Mouse (Mus musculus) CH12.LX (cell line): Measurements from ENCODE around the gene Sbno1. TPM values are rescaled to one million over a fixed set of nuclear protein-coding genes. Genes with fewer than 3 reads are reported as not detected.
A peak's percentile ranks its signal among the peaks of the same experiment; 100 is the strongest.

Experiments used
- DNase-seq: peaks from one replicate; pipeline ENCODE4 v3.0.0-alpha.2; 2013; ENCODE audit errors: extremely low read depth
- H3K27ac ChIP-seq: 2 replicates; pipeline ENCODE4 v1.5.1; 2012; ENCODE audit warnings: low read depth, mild to moderate bottlenecking, control low read depth, moderate library complexity; ENCODE audit not compliant: insufficient read depth
- H3K27me3 ChIP-seq: replicated peaks from 2 replicates; pipeline ENCODE3; 2012; ENCODE audit warnings: inconsistent platforms
- H3K36me3 ChIP-seq, 2 experiments: replicated peaks in 1 of 2; 2 replicates each; pipeline versions ENCODE3 to v1.6.1; 2012; ENCODE audit warnings: inconsistent platforms in 1 of 2, low read length in 1 of 2, mild to moderate bottlenecking in 1 of 2, mixed read lengths in 1 of 2, moderate library complexity in 1 of 2; ENCODE audit not compliant: control insufficient read depth in 1 of 2, insufficient read depth in 1 of 2
- H3K4me1 ChIP-seq, 2 experiments: 2 replicates each; pipeline ENCODE4 v1.6.1; 2012; ENCODE audit warnings: inconsistent platforms in 1 of 2, moderate library complexity in 1 of 2; ENCODE audit not compliant: insufficient read depth in 2 of 2, control insufficient read depth in 1 of 2
- H3K4me2 ChIP-seq: 2 replicates; pipeline ENCODE4 v1.6.1; 2012; ENCODE audit warnings: low read depth, mild to moderate bottlenecking, control low read depth; ENCODE audit not compliant: poor library complexity, insufficient read depth, severe bottlenecking
- H3K4me3 ChIP-seq, 3 experiments: fragments of 150-350 bp in 1 of 3; sonication (generic) in 1 of 3; replicated peaks in 1 of 3; 2 replicates each; pipeline versions ENCODE3 to v1.5.1; 2011 to 2012; ENCODE audit warnings: low read depth in 2 of 3, low read length in 2 of 3, mild to moderate bottlenecking in 2 of 3, moderate library complexity in 2 of 3, control low read depth in 1 of 3, improper control_type of control experiment in 1 of 3, inconsistent platforms in 1 of 3, mixed read lengths in 1 of 3; ENCODE audit not compliant: poor library complexity in 1 of 3
- H3K79me2 ChIP-seq: replicated peaks from 2 replicates; pipeline ENCODE4 v1.6.1; 2012; ENCODE audit warnings: mild to moderate bottlenecking, moderate library complexity; ENCODE audit not compliant: control insufficient read depth, poor library complexity, insufficient read depth, severe bottlenecking; ENCODE audit errors: extremely low read depth
- H3K9ac ChIP-seq: 2 replicates; pipeline ENCODE4 v1.6.1; 2012; ENCODE audit warnings: low read depth, mild to moderate bottlenecking, control low read depth, moderate library complexity; ENCODE audit not compliant: insufficient read depth
- H3K9me3 ChIP-seq: replicated peaks from 2 replicates; pipeline ENCODE3; 2012; ENCODE audit warnings: low read length, inconsistent platforms, mixed read lengths
- BHLHE40 ChIP-seq: IDR thresholded peaks from 2 replicates; pipeline ENCODE4 v1.6.1; 2011; ENCODE audit warnings: mild to moderate bottlenecking, low read depth, low read length, improper control_type of control experiment
- CHD1 ChIP-seq: IDR thresholded peaks from 2 replicates; pipeline ENCODE4 v1.6.1; 2012; ENCODE audit warnings: low read depth, low read length, improper control_type of control experiment, inconsistent platforms
- CHD2 ChIP-seq: IDR thresholded peaks from 2 replicates; pipeline ENCODE4 v1.6.1; 2011; ENCODE audit warnings: low read length, improper control_type of control experiment
- CTCF ChIP-seq, 2 experiments: IDR thresholded peaks in 1 of 2; conservative IDR thresholded peaks in 1 of 2; 2 replicates each; pipeline ENCODE4 v1.5.1; 2011 to 2012; ENCODE audit warnings: low read depth in 2 of 2, low read length in 2 of 2, improper control_type of control experiment in 1 of 2, inconsistent platforms in 1 of 2, mild to moderate bottlenecking in 1 of 2, moderate library complexity in 1 of 2
- E2F4 ChIP-seq: IDR thresholded peaks from 2 replicates; pipeline ENCODE4 v1.6.1; 2011; ENCODE audit warnings: low read depth, low read length, improper control_type of control experiment; ENCODE audit not compliant: insufficient replicate concordance
- EP300 ChIP-seq: IDR thresholded peaks from 2 replicates; pipeline ENCODE4 v1.6.1; 2011; ENCODE audit warnings: low read length, improper control_type of control experiment
- ETS1 ChIP-seq: conservative IDR thresholded peaks from 2 replicates; pipeline ENCODE4 v1.6.1; 2012; ENCODE audit warnings: low read depth, mild to moderate bottlenecking, inconsistent platforms, low read length, improper control_type of control experiment, moderate library complexity
- GABPA ChIP-seq: IDR thresholded peaks from 2 replicates; pipeline ENCODE4 v1.6.1; 2012; ENCODE audit warnings: low read depth, low read length, improper control_type of control experiment, inconsistent platforms; ENCODE audit not compliant: insufficient replicate concordance
- IRF4 ChIP-seq: IDR thresholded peaks from 2 replicates; pipeline ENCODE4 v1.6.1; 2014; ENCODE audit warnings: low read depth, mild to moderate bottlenecking, inconsistent platforms, low read length, improper control_type of control experiment
- JUN ChIP-seq: IDR thresholded peaks from 2 replicates; pipeline ENCODE4 v1.6.1; 2011; ENCODE audit warnings: low read depth, mild to moderate bottlenecking, low read length, improper control_type of control experiment, moderate library complexity; ENCODE audit not compliant: insufficient read depth
- JUND ChIP-seq: conservative IDR thresholded peaks from 2 replicates; pipeline ENCODE4 v1.6.1; 2011; ENCODE audit warnings: low read depth, low read length, improper control_type of control experiment
- KAT2A ChIP-seq: IDR thresholded peaks from 2 replicates; pipeline ENCODE4 v1.6.1; 2012; ENCODE audit warnings: low read length, improper control_type of control experiment, inconsistent platforms; ENCODE audit not compliant: insufficient replicate concordance
- MAFK ChIP-seq: IDR thresholded peaks from 2 replicates; pipeline ENCODE4 v1.6.1; 2011; ENCODE audit warnings: low read length, improper control_type of control experiment; ENCODE audit not compliant: insufficient replicate concordance
- MAX ChIP-seq: IDR thresholded peaks from 2 replicates; pipeline ENCODE4 v1.6.1; 2011; ENCODE audit warnings: low read length, improper control_type of control experiment
- MAZ ChIP-seq: IDR thresholded peaks from 2 replicates; pipeline ENCODE4 v1.6.1; 2012; ENCODE audit warnings: low read depth, mild to moderate bottlenecking, inconsistent platforms, low read length, improper control_type of control experiment, moderate library complexity
- MEF2A ChIP-seq: IDR thresholded peaks from 2 replicates; pipeline ENCODE4 v1.6.1; 2014; ENCODE audit warnings: low read depth, mild to moderate bottlenecking, inconsistent platforms, low read length, improper control_type of control experiment, borderline replicate concordance
- MXI1 ChIP-seq: IDR thresholded peaks from 2 replicates; pipeline ENCODE4 v1.6.1; 2011; ENCODE audit warnings: mild to moderate bottlenecking, low read depth, low read length, improper control_type of control experiment
- MYC ChIP-seq: IDR thresholded peaks from 2 replicates; pipeline ENCODE4 v1.6.1; 2011; ENCODE audit warnings: low read depth, mild to moderate bottlenecking, improper control_type of control experiment, low read length
- NELFE ChIP-seq: IDR thresholded peaks from 2 replicates; pipeline ENCODE4 v1.6.1; 2011; ENCODE audit warnings: low read depth, low read length, improper control_type of control experiment
- NRF1 ChIP-seq: IDR thresholded peaks from 2 replicates; pipeline ENCODE4 v1.6.1; 2014; ENCODE audit warnings: low read depth, mild to moderate bottlenecking, inconsistent platforms, low read length, improper control_type of control experiment, moderate library complexity
- PAX5 ChIP-seq: IDR thresholded peaks from 2 replicates; pipeline ENCODE4 v1.6.1; 2012; ENCODE audit warnings: low read length, inconsistent platforms, mixed read lengths
- POLR2AphosphoS2 ChIP-seq: IDR thresholded peaks from 2 replicates; pipeline ENCODE4 v1.6.1; 2011; ENCODE audit warnings: low read depth, low read length, improper control_type of control experiment
- RCOR1 ChIP-seq: conservative IDR thresholded peaks from 2 replicates; pipeline ENCODE4 v1.6.1; 2012; ENCODE audit warnings: low read depth, mild to moderate bottlenecking, inconsistent platforms, low read length, improper control_type of control experiment
- SIN3A ChIP-seq: IDR thresholded peaks from 2 replicates; pipeline ENCODE4 v1.6.1; 2012; ENCODE audit warnings: low read length, improper control_type of control experiment, inconsistent platforms
- SMC3 ChIP-seq: IDR thresholded peaks from 2 replicates; pipeline ENCODE4 v1.6.1; 2011; ENCODE audit warnings: low read depth, low read length, improper control_type of control experiment
- TBP ChIP-seq: conservative IDR thresholded peaks from 2 replicates; pipeline ENCODE4 v1.6.1; 2011; ENCODE audit warnings: low read depth, low read length, improper control_type of control experiment
- UBTF ChIP-seq: IDR thresholded peaks from 2 replicates; pipeline ENCODE4 v1.6.1; 2012; ENCODE audit warnings: low read depth, mild to moderate bottlenecking, inconsistent platforms, low read length, improper control_type of control experiment, moderate library complexity
- USF1 ChIP-seq: IDR thresholded peaks from 2 replicates; pipeline ENCODE4 v1.6.1; 2014; ENCODE audit warnings: low read depth, mild to moderate bottlenecking, inconsistent platforms, low read length, improper control_type of control experiment
- USF2 ChIP-seq: conservative IDR thresholded peaks from 2 replicates; pipeline ENCODE4 v1.6.1; 2011; ENCODE audit warnings: low read depth, low read length, improper control_type of control experiment
- ZMIZ1 ChIP-seq: IDR thresholded peaks from 2 replicates; pipeline ENCODE4 v1.6.1; 2012; ENCODE audit warnings: low read depth, mild to moderate bottlenecking, inconsistent platforms, low read length, improper control_type of control experiment
- ZNF384 ChIP-seq: IDR thresholded peaks from 2 replicates; pipeline ENCODE4 v1.6.1; 2012; ENCODE audit warnings: low read depth, low read length, improper control_type of control experiment, inconsistent platforms
- dilution Hi-C: fragments of 300-500 bp; cut with MboI; formaldehyde crosslinking; loops from 2 replicates; pipeline ENCODE4 v1.14.3; 2020; ENCODE audit warnings: low sequenced_read_pairs; ENCODE audit not compliant: extremely low pct_unique_long_range_greater_than_20kb, extremely low pct_ligation_motif_present
- in situ Hi-C: fragments of 300-500 bp; cut with MboI; formaldehyde crosslinking; loops from 3 replicates; pipeline ENCODE4 v1.14.3; 2019; ENCODE audit warnings: low sequenced_read_pairs, low pct_ligation_motif_present, low pct_unique_long_range_greater_than_20kb, mixed read lengths
- polyA plus RNA-seq: library from polyadenylated mRNA; unstranded; fragments of >175 nt; gene quantifications from 2 replicates; pipeline ENCODE4 v1.2.1, GENCODE M21; 2012; ENCODE audit warnings: low read depth; ENCODE audit not compliant: insufficient read length
- total RNA-seq, 2 experiments: library from RNA; depleted of rRNA; stranded (reverse); fragments of 300-350 nt in 1 of 2; fragments of >200 nt in 1 of 2; gene quantifications; 2 replicates each; pipeline ENCODE4 v1.2.3; 2012 to 2014

Sbno1 gene
- total and polyA plus RNA-seq, 3 experiments = 35.0 to 48.5 (median 38.3) TPM

DNA sequence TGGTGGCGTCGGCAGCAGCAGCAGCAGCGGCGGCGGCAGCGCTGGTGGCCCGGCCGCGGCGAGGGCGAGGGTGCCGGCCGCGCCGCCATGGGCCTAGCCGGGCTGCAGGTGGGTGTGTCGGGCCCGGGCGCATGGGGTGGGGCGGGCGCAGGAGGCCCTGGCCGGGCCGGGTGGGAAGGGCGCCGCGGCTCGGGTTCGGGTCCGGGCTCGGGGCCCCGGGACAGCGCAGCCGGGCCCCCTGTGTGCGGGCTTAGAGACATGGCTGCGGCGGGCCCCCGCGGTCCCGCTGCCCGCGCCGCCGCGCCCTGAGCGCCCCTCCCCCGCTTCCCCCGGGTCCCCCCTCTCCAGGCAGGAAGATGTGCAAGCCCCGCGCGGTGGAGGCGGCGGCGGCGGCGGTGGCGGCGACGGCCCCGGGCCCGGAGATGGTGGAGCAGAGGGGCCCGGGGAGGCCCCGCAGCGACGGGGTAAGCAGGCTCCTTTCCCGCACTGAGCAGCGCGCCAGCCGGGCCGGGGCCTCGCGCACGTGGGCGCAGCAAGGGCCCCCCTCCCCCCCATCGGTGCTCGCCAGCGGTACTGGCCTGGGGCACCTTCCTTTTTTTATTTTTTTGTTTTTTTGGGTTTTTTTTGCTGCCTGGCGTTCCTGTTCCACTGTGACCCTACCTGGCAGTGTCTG is 20.0 kb upstream of the Sbno1 start:
- peak overlapping the region; percentile 69 to 88 (median 76) for H3K4me3 ChIP-seq
- DNase-seq = no peak
- dilution Hi-C loops (no loop called here), in situ Hi-C loops (loop anchor here (25.0 kb wide), 1 partner anchor 417 kb away; the partner anchor contains the start of genes Ccdc92 and Zfp664)
- H3K9me3 ChIP-seq = no peaks in the 10 kb centered on the region
- peaks cover 88% of the 10 kb centered on the region for H3K79me2 ChIP-seq
- TF ChIP-seq ZNF384 (peak; percentile 30; the same call in 1 of the 2 replicates), PAX5 (no peak), MAX (peak; percentile 59), TBP (no peak), UBTF (no peak), JUN (no peak), KAT2A (no peak), CTCF (conservative IDR thresholded peaks at IDR 0.05 in 1 of 2, IDR thresholded peaks at IDR 0.05 in 1 of 2; ENCODE audit: low read depth in 2 of 2, low read length in 2 of 2) (no peak), CHD1 (no peak), ZMIZ1 (no peak), EP300 (no peak), MYC (peak; percentile 79), CHD2 (no peak), ETS1 (no peak), SIN3A (no peak), SMC3 (no peak), USF1 (no peak), NELFE (no peak), E2F4 (no peak), MAFK (no peak), NRF1 (no peak), IRF4 (no peak), JUND (no peak), MXI1 (peak; percentile 88), MEF2A (no peak), BHLHE40 (peak; percentile 42), GABPA (no peak), MAZ (no peak), USF2 (no peak), POLR2AphosphoS2 (no peak), RCOR1 (no peak)
- peak overlapping the region; percentile 64; the same call in 1 of the 2 replicates for H3K4me2 ChIP-seq
- no peaks in the 10 kb centered on the region for H3K27me3 ChIP-seq
- H3K9ac ChIP-seq = peak overlapping the region; percentile 92
- H3K4me1 ChIP-seq = peaks cover 16 to 59% of the 10 kb centered on the region in 2 experiments
- H3K36me3 ChIP-seq = peaks cover 33 to 49% of the 10 kb centered on the region in 2 experiments
- peak overlapping the region; percentile 77 for H3K27ac ChIP-seq
